In genomic region chr11:69683576-69683975, GRCm38 (mm10) we compare ENCODE assay signal across 9 mouse cellular contexts. TPM values are rescaled to one million over a fixed set of nuclear protein-coding genes. Genes with fewer than 3 reads are reported as not detected.
A peak's percentile ranks its signal among the peaks of the same experiment; 100 is the strongest.
DNase-seq lines count a peak whose midpoint lies in the region; ATAC-seq and TF ChIP-seq lines count a peak whose summit lies in the region.
"Had no signal": no experiment of that assay in that cellular context is flagged by ENCODE, and none has a peak within 500 bp of the region (broad histone marks: within the 10 kb centered on the region; RNA-seq: fewer than 3 reads in every experiment).

No protein-coding gene starts in this region.

- H3K4me2 ChIP-seq in lung, embryonic 15.5 days: peak overlapping the region; percentile 88; the same call in 1 of the 2 replicates
- H3K4me2 ChIP-seq in intestine, embryonic 16.5 days (ENCODE audit: low read depth, low read length): no peak overlapping the region

- no peak for ATAC-seq in lung, embryonic 15.5 days (ENCODE audit: borderline replicate concordance, extremely low read depth, low FRiP score, low TSS enrichment)
- ATAC-seq in intestine, embryonic 16.5 days: no peak

- H3K36me3 ChIP-seq in lung, embryonic 15.5 days: peaks cover 15% of the 10 kb centered on the region
- no peaks in the 10 kb centered on the region for H3K36me3 ChIP-seq in intestine, embryonic 16.5 days (ENCODE audit: control insufficient read depth, insufficient read depth, low read length)
- peaks cover 9% of the 10 kb centered on the region for H3K36me3 ChIP-seq in small intestine, adult 2 months (ENCODE audit: control insufficient read depth, insufficient read depth, low read length)

- H3K27me3 ChIP-seq in lung, embryonic 15.5 days: no peaks in the 10 kb centered on the region
- no peaks in the 10 kb centered on the region for H3K27me3 ChIP-seq in intestine, embryonic 16.5 days (replicated peaks; ENCODE audit: control insufficient read depth, insufficient read depth, low read length)
- no peaks in the 10 kb centered on the region for H3K27me3 ChIP-seq in small intestine, adult 2 months (ENCODE audit: control insufficient read depth, insufficient read depth, low read length)

- intact Hi-C loops in gastrocnemius, adult 2 months (cut with DNase I): loop anchor here (5.0 kb wide), 2 partner anchors 119 to 194 kb away; partner anchors contain the start of genes Fgf11 and Tmem95
- intact Hi-C loops in gastrocnemius, postnatal 36 days (cut with DNase I): loop anchor here (2.0 to 5.0 kb wide), 3 partner anchors 34 to 561 kb away; partner anchors contain the start of gene 9130213A22Rik

- H3K9ac ChIP-seq in lung, embryonic 15.5 days: peak overlapping the region; percentile 43; the same call in 1 of the 2 replicates
- peak overlapping the region; percentile 41; the same call in 1 of the 2 replicates for H3K9ac ChIP-seq in intestine, embryonic 16.5 days (ENCODE audit: low read depth, low read length)

- no peak for DNase-seq in gastrocnemius, adult 2 months
- no peak for DNase-seq in gastrocnemius, postnatal 36 days
- DNase-seq in lung, postnatal 10 days: no peak
- DNase-seq in thymus, postnatal 0 days (ENCODE audit: low spot score): no peak
- no peak for DNase-seq in adrenal gland, adult 18-20 months (ENCODE audit: low spot score in 2 of 2)

- whole genome bisulfite sequencing in lung, embryonic 15.5 days: 66% methylated on average over 7 of the region's 7 CpGs
- 75% methylated on average over 7 of the region's 7 CpGs for WGBS in intestine, embryonic 16.5 days
- WGBS in small intestine, adult 2 months: 51% methylated on average over 7 of the region's 7 CpGs

- TF ChIP-seq POLR2A in small intestine, adult 2 months (IDR thresholded peaks at IDR 0.05; ENCODE audit: low read depth, low read length): no peak

- no peak for TF ChIP-seq CTCF in gastrocnemius, adult 2 months (IDR thresholded peaks at IDR 0.05)
- TF ChIP-seq CTCF in small intestine, adult 2 months (IDR thresholded peaks at IDR 0.05; ENCODE audit: extremely low read depth, insufficient read length, insufficient replicate concordance, low read depth, low read length): no peak

- H3K27ac ChIP-seq in gastrocnemius, adult 2 months: peak overlapping the region; percentile 99
- H3K27ac ChIP-seq in lung, embryonic 15.5 days: peak overlapping the region; percentile 96
- H3K27ac ChIP-seq in intestine, embryonic 16.5 days (ENCODE audit: low read length): peak overlapping the region; percentile 70
- H3K27ac ChIP-seq in small intestine, adult 2 months (ENCODE audit: insufficient read depth, low read depth, low read length): peak overlapping the region; percentile 100

- H3K9me3 ChIP-seq in lung, embryonic 15.5 days: no peaks in the 10 kb centered on the region
- no peaks in the 10 kb centered on the region for H3K9me3 ChIP-seq in intestine, embryonic 16.5 days (ENCODE audit: control insufficient read depth, low read length)

- H3K4me3 ChIP-seq in gastrocnemius, adult 2 months: no peak overlapping the region; the same call in 1 of the 2 replicates
- H3K4me3 ChIP-seq in lung, embryonic 15.5 days: no peak overlapping the region
- no peak overlapping the region for H3K4me3 ChIP-seq in intestine, embryonic 16.5 days (ENCODE audit: low read length)
- peak overlapping the region; percentile 67 for H3K4me3 ChIP-seq in small intestine, adult 2 months (ENCODE audit: low read depth, low read length)

- H3K4me1 ChIP-seq in lung, embryonic 15.5 days: peaks cover 57% of the 10 kb centered on the region
- peaks cover 41% of the 10 kb centered on the region for H3K4me1 ChIP-seq in intestine, embryonic 16.5 days (ENCODE audit: control insufficient read depth, insufficient read depth, low read length)
- peaks cover 12% of the 10 kb centered on the region for H3K4me1 ChIP-seq in small intestine, adult 2 months (ENCODE audit: control insufficient read depth, insufficient read depth, insufficient read length, low read length)

RNA-seq across cellular contexts. Expression of gene Senp3, which starts 1.7 kb away (rescaled TPM):
- total RNA-seq in gastrocnemius, adult 2 months (2021): 10 to 100 TPM; 25.4 to 28.1 TPM
- 10 to 100 TPM; 22.7 TPM for total RNA-seq in gastrocnemius, postnatal 36 days (2021)
- 72.5 and 81.1 TPM in 2 replicates for polyA plus RNA-seq in lung, embryonic 15.5 days (2015; fragmentation: Nextera tagmentation; extraction: Ambion mirVana)
- polyA plus RNA-seq in intestine, embryonic 16.5 days (2015; fragmentation: Nextera tagmentation; extraction: Ambion mirVana): 51.8 and 60.3 TPM in 2 replicates
- 15.4 and 24.6 TPM in 2 replicates for polyA plus RNA-seq in small intestine, adult 2 months (2012; rRNA removed)
- 60.2 and 69.1 TPM in 2 replicates for polyA plus RNA-seq in thymus, postnatal 0 days (2015; fragmentation: Nextera tagmentation; extraction: Ambion mirVana)
- 10 to 100 TPM; 69.0 to 79.8 TPM for total RNA-seq in adrenal gland, adult 18-20 months (2021)

RNA-seq across cellular contexts. Expression of gene Tnfsf13, which starts 2.0 kb away (rescaled TPM):
- total RNA-seq in gastrocnemius, adult 2 months (2021): 1 to 10 TPM in 1 of 2 experiments, under 1 TPM in 1; 0.64 to 1.1 TPM
- total RNA-seq in gastrocnemius, postnatal 36 days (2021): under 1 TPM; 0.39 to 0.92 TPM
- 1.0 and 1.1 TPM in 2 replicates for polyA plus RNA-seq in lung, embryonic 15.5 days (2015; fragmentation: Nextera tagmentation; extraction: Ambion mirVana)
- polyA plus RNA-seq in intestine, embryonic 16.5 days (2015; fragmentation: Nextera tagmentation; extraction: Ambion mirVana): 0.44 and 0.57 TPM in 2 replicates
- polyA plus RNA-seq in small intestine, adult 2 months (2012; rRNA removed): 6.9 and 11.6 TPM in 2 replicates
- polyA plus RNA-seq in thymus, postnatal 0 days (2015; fragmentation: Nextera tagmentation; extraction: Ambion mirVana): 0.31 and 0.49 TPM in 2 replicates
- total RNA-seq in adrenal gland, adult 18-20 months (2021): 1 to 10 TPM; 2.8 to 5.3 TPM
- polyA plus RNA-seq: limb, embryonic 11.5 days had no signal

RNA-seq across cellular contexts. Expression of gene Eif4a1, which starts 11.4 kb away (rescaled TPM):
- total RNA-seq in gastrocnemius, adult 2 months (2021): 10 to 100 TPM; 98.0 to 98.5 TPM
- 100 to 1,000 TPM in 1 of 2 experiments, 10 to 100 TPM in 1; 74.1 to 103 TPM for total RNA-seq in gastrocnemius, postnatal 36 days (2021)
- polyA plus RNA-seq in lung, embryonic 15.5 days (2015; fragmentation: Nextera tagmentation; extraction: Ambion mirVana): 595 and 603 TPM in 2 replicates
- 524 and 563 TPM in 2 replicates for polyA plus RNA-seq in intestine, embryonic 16.5 days (2015; fragmentation: Nextera tagmentation; extraction: Ambion mirVana)
- 92.1 and 134 TPM in 2 replicates for polyA plus RNA-seq in small intestine, adult 2 months (2012; rRNA removed)
- 560 and 602 TPM in 2 replicates for polyA plus RNA-seq in thymus, postnatal 0 days (2015; fragmentation: Nextera tagmentation; extraction: Ambion mirVana)
- 100 to 1,000 TPM; 584 to 655 TPM for total RNA-seq in adrenal gland, adult 18-20 months (2021)

RNA-seq across cellular contexts. Expression of gene Tnfsf12, which starts 12.1 kb away (rescaled TPM):
- 10 to 100 TPM in 1 of 2 experiments, 1 to 10 TPM in 1; 6.5 to 10.6 TPM for total RNA-seq in gastrocnemius, adult 2 months (2021)
- total RNA-seq in gastrocnemius, postnatal 36 days (2021): 10 to 100 TPM in 1 of 2 experiments, 1 to 10 TPM in 1; 8.6 to 10.4 TPM
- 8.3 and 8.9 TPM in 2 replicates for polyA plus RNA-seq in lung, embryonic 15.5 days (2015; fragmentation: Nextera tagmentation; extraction: Ambion mirVana)
- 6.0 and 6.3 TPM in 2 replicates for polyA plus RNA-seq in intestine, embryonic 16.5 days (2015; fragmentation: Nextera tagmentation; extraction: Ambion mirVana)
- polyA plus RNA-seq in small intestine, adult 2 months (2012; rRNA removed): 11.9 and 13.7 TPM in 2 replicates
- polyA plus RNA-seq in thymus, postnatal 0 days (2015; fragmentation: Nextera tagmentation; extraction: Ambion mirVana): 2.6 and 2.7 TPM in 2 replicates
- total RNA-seq in adrenal gland, adult 18-20 months (2021): 10 to 100 TPM; 23.7 to 26.2 TPM

RNA-seq across cellular contexts. Expression of gene Tnfsfm13, which starts 12.3 kb away (rescaled TPM):
- 1 to 10 TPM; 1.2 to 1.9 TPM for total RNA-seq in gastrocnemius, adult 2 months (2021)
- 1 to 10 TPM; 1.3 to 1.5 TPM for total RNA-seq in gastrocnemius, postnatal 36 days (2021)
- 4.3 and 5.9 TPM in 2 replicates for polyA plus RNA-seq in lung, embryonic 15.5 days (2015; fragmentation: Nextera tagmentation; extraction: Ambion mirVana)
- polyA plus RNA-seq in intestine, embryonic 16.5 days (2015; fragmentation: Nextera tagmentation; extraction: Ambion mirVana): 3.0 and 3.3 TPM in 2 replicates
- 1.8 and 2.3 TPM in 2 replicates for polyA plus RNA-seq in small intestine, adult 2 months (2012; rRNA removed)
- polyA plus RNA-seq in thymus, postnatal 0 days (2015; fragmentation: Nextera tagmentation; extraction: Ambion mirVana): 1.5 and 2.1 TPM in 2 replicates
- total RNA-seq in adrenal gland, adult 18-20 months (2021): 1 to 10 TPM; 3.6 to 4.9 TPM
